Mouse (Mus musculus): ENCODE data around the gene Lrsam1. TPM values are rescaled to one million over a fixed set of nuclear protein-coding genes. Genes with fewer than 3 reads are reported as not detected.

The Lrsam1 gene
- total and polyA plus RNA-seq, 2 experiments from 2014 or later = 22.1 to 37.9 TPM

DNA sequence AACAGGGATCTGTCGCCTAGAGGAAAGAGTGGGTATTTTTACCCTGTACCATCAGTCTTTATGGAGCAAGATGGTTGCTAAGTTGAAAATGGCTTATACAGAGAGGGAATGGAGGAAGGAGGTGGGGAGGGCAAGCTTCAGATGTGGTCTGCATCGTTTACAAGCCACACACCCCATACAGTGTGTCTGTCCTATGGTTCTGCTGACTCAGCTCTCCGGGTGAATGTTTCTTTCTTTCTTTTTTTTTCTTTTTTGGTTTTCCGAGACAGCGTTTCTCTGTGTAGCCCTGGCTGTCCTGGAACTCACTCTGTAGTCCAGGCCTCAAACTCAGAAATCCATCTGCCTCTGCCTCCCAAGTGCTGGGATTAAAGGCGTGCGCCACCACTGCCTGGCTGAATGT, 40.2 kb downstream of the Lrsam1 start:
- ATAC-seq (no peak), DNase-seq (ENCODE audit: low spot score) (no peak)
- WGBS = 73% methylated on average over 7 of the region's 7 CpGs
- TF ChIP-seq CTCF (IDR thresholded peaks at IDR 0.05; ENCODE audit: low read depth) = no peak
- no peak overlapping the region for H3K4me2 ChIP-seq (ENCODE audit: low read depth, low read length)
- peaks cover 55% of the 10 kb centered on the region for H3K36me3 ChIP-seq (ENCODE audit: insufficient read depth, low read length)
- H3K27me3 ChIP-seq (ENCODE audit: insufficient read depth, low read length) = no peaks in the 10 kb centered on the region
- H3K4me3 ChIP-seq (ENCODE audit: low read length) = no peak overlapping the region
- no peak overlapping the region for H3K27ac ChIP-seq
- H3K4me1 ChIP-seq (ENCODE audit: insufficient read depth, low read length) = no peaks in the 10 kb centered on the region
- no peak overlapping the region for H3K9ac ChIP-seq (replicated peaks; ENCODE audit: low read length)
- H3K9me3 ChIP-seq (ENCODE audit: low read length) = no peaks in the 10 kb centered on the region

DNA sequence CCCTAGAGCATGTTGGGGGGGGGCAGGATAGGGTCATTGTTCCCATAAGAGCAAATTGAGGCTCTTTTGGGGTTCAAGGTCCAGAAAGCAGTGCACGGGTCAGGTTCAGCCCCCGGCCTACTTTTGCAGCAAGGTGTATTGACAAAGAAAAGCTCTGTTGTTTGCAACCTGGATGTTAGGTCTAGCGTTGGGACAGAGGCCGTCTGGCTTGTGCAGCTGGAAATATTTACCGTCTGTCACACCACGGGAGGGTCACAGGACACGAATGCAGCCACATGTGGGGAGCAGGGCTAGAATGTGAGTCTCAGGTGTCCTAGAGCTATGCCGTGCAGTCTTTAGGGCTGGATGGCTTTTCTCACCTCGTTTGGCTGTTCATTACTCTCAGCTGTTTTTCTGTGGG, 43.0 kb downstream of the Lrsam1 start:
- no peaks in the 10 kb centered on the region for H3K9me3 ChIP-seq (ENCODE audit: low read length)
- no peak overlapping the region for H3K27ac ChIP-seq
- H3K4me2 ChIP-seq (ENCODE audit: low read depth, low read length) = no peak overlapping the region
- no peak for TF ChIP-seq CTCF (IDR thresholded peaks at IDR 0.05; ENCODE audit: low read depth)
- no peaks in the 10 kb centered on the region for H3K4me1 ChIP-seq (ENCODE audit: insufficient read depth, low read length)
- peaks cover 39% of the 10 kb centered on the region for H3K36me3 ChIP-seq (ENCODE audit: insufficient read depth, low read length)
- H3K9ac ChIP-seq (replicated peaks; ENCODE audit: low read length) = no peak overlapping the region
- DNase-seq (ENCODE audit: low spot score) (no peak), ATAC-seq (no peak)
- 77% methylated on average over 9 of the region's 9 CpGs for WGBS
- H3K27me3 ChIP-seq (ENCODE audit: insufficient read depth, low read length) = no peaks in the 10 kb centered on the region
- H3K4me3 ChIP-seq (ENCODE audit: low read length) = no peak overlapping the region

DNA sequence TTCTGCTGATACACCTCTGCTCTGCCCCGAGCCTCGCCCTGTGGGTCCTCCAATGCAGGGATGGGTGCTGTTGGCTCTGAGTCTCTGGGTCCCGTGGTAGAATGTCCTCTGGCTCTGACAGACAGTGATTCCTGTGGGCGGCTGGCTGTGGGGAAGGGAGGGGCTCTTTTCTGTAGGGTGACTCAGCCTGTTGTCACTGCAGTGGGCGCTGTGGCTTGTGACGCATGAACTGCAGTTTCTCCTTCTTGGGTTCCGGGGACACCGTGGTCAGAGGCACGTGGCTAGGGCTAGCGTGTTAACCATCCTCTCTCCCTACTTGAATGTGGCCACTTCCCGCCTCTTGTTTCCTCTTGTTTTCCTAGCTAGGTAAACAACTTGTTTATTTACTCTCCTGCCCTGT, 43.9 kb downstream of the Lrsam1 start:
- Histone ChIP-seq H3K4me2 (ENCODE audit: low read depth, low read length) (no peak overlapping the region), H3K9ac (replicated peaks; ENCODE audit: low read length) (no peak overlapping the region), H3K4me3 (ENCODE audit: low read length) (no peak overlapping the region), H3K27me3 (ENCODE audit: insufficient read depth, low read length) (no peaks in the 10 kb centered on the region), H3K36me3 (ENCODE audit: insufficient read depth, low read length) (peaks cover 31% of the 10 kb centered on the region), H3K27ac (no peak overlapping the region), H3K4me1 (ENCODE audit: insufficient read depth, low read length) (no peaks in the 10 kb centered on the region), H3K9me3 (ENCODE audit: low read length) (no peaks in the 10 kb centered on the region)
- ATAC-seq = no peak
- no peak for TF ChIP-seq CTCF (IDR thresholded peaks at IDR 0.05; ENCODE audit: low read depth)
- DNase-seq (ENCODE audit: low spot score) = no peak
- WGBS = 76% methylated on average over 11 of the region's 11 CpGs

DNA sequence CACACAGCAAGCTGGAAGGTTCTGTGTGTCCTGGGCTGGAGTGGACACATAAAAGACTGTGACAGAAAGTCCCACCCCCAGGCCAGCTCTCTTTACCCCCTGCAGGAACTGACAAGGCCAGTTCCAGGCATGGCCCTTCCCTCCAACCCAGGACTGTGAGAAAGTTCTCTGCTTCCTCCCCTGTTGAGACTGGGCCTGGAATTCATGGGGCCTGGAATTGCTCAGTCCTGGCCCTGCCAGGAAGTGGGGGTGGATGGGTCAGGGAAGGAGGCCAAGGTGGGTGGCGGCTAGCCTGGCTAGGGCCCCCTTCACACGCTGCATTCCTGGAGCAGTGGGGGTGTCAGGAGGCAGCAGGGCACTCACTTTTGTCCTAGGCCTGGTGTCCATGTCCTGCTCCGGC, 46.5 kb downstream of the Lrsam1 start:
- Histone ChIP-seq H3K36me3 (ENCODE audit: insufficient read depth, low read length) (peaks cover 27% of the 10 kb centered on the region), H3K9me3 (ENCODE audit: low read length) (no peaks in the 10 kb centered on the region), H3K4me1 (ENCODE audit: insufficient read depth, low read length) (no peaks in the 10 kb centered on the region), H3K4me2 (ENCODE audit: low read depth, low read length) (no peak overlapping the region), H3K9ac (replicated peaks; ENCODE audit: low read length) (no peak overlapping the region), H3K27me3 (ENCODE audit: insufficient read depth, low read length) (no peaks in the 10 kb centered on the region), H3K27ac (peak overlapping the region; percentile 82; the same call in 1 of the 2 replicates), H3K4me3 (ENCODE audit: low read length) (no peak overlapping the region)
- peak; percentile 71 for DNase-seq (ENCODE audit: low spot score)
- 33% methylated on average over 3 of the region's 3 CpGs for WGBS
- ATAC-seq = peak; percentile 80
- no peak for TF ChIP-seq CTCF (IDR thresholded peaks at IDR 0.05; ENCODE audit: low read depth)

DNA sequence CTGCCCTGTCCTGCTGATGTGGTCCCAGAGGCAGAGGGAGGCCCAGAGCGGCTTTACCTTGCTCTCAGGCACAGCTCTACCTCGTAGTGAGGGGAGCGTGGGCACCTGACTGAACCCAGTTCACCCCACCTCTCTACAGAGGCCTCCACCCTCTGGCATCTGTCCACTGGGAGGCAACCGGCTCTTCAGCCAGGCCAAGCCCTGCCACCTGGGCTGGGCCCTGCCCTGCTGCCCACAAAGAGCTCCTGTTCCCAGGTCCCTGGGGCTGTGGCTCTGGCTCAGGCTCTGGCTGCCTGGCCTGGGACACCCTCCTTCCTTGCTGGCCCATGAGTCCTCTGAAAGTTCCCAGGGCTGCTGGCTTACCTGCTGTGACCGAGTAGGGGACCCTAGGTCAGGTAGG, 47.1 kb downstream of the Lrsam1 start:
- no peak for TF ChIP-seq CTCF (IDR thresholded peaks at IDR 0.05; ENCODE audit: low read depth)
- DNase-seq (ENCODE audit: low spot score) (no peak), ATAC-seq (peak; percentile 8; the same call in 1 of the 2 replicates)
- no peaks in the 10 kb centered on the region for H3K27me3 ChIP-seq (ENCODE audit: insufficient read depth, low read length)
- H3K36me3 ChIP-seq (ENCODE audit: insufficient read depth, low read length) = peaks cover 21% of the 10 kb centered on the region
- WGBS = 58% methylated on average over 5 of the region's 5 CpGs
- H3K9ac ChIP-seq (replicated peaks; ENCODE audit: low read length) = 0 out of 2 replicates have a peak overlapping the region, but pooled peaks have one; percentile 3
- no peak overlapping the region for H3K4me2 ChIP-seq (ENCODE audit: low read depth, low read length)
- H3K4me3 ChIP-seq (ENCODE audit: low read length) = no peak overlapping the region
- H3K27ac ChIP-seq = peak overlapping the region; percentile 82
- H3K4me1 ChIP-seq (ENCODE audit: insufficient read depth, low read length) = no peaks in the 10 kb centered on the region
- H3K9me3 ChIP-seq (ENCODE audit: low read length) = no peaks in the 10 kb centered on the region

DNA sequence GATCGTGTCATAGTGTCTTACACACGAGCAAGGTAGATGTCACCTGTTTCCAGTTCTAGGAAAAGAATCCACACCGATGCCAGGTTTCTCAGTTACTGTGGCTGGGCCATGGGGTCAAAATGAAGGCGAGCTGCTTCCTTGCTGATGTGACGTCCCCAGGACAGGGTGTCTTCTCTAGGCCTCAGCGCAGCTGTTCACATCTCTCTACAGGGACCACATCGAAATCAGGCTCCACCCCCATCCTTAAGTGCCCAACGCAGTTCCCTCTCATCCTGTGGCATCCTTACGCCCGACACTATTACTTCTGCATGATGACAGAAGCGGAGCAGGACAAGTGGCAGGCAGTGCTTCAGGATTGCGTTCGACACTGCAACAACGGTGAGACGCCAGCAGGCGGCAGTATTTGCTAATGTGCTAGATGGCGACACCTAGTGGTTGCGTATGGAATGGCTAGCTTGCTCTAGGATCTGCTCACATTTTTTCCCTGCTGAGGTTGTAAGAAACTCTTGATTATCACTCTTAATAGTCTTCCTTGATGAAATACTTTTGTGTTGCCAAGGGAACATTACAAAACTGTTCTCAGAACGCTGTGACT, 49.1 kb downstream of the Lrsam1 start:
- H3K4me3 ChIP-seq (ENCODE audit: low read length) = no peak overlapping the region
- H3K9ac ChIP-seq (replicated peaks; ENCODE audit: low read length) = no peak overlapping the region
- WGBS = 29% methylated on average over 19 of the region's 19 CpGs
- H3K4me1 ChIP-seq (ENCODE audit: insufficient read depth, low read length) = peaks cover 12% of the 10 kb centered on the region
- H3K4me2 ChIP-seq (ENCODE audit: low read depth, low read length) = no peak overlapping the region
- no peak overlapping the region for H3K27ac ChIP-seq
- H3K36me3 ChIP-seq (ENCODE audit: insufficient read depth, low read length) = peaks cover 15% of the 10 kb centered on the region
- H3K9me3 ChIP-seq (ENCODE audit: low read length) = no peaks in the 10 kb centered on the region
- peak; percentile 96 for DNase-seq (ENCODE audit: low spot score)
- peak; percentile 100 for TF ChIP-seq CTCF (IDR thresholded peaks at IDR 0.05; ENCODE audit: low read depth)
- H3K27me3 ChIP-seq (ENCODE audit: insufficient read depth, low read length) = no peaks in the 10 kb centered on the region
- peak; percentile 36 for ATAC-seq

DNA sequence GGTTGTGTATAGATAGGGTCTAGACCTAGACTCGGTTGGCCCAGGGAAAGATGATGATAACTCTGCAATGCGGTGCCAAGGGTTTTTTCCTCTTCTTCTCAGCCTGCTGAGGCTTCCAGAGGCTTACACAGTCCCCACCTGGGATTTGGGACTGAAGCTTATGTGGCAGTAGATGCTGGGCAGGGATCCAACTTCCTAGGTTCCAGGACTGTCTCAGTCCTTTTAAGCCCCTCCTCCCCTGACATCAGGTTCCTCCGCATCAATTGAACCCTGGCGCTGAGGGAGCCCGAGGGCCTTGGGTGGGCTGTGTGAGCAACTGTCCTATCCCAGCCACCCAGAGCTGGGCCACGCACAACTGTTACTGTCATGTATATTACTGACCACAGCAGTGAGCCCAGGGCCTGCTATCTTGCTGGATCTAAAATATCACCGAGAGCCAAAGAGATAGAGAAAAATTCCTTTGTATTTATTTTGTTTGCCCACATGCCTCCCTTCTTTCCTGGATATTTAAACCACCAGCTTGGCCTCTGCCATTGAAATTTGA, 49.7 kb downstream of the Lrsam1 start:
- Histone ChIP-seq H3K4me1 (ENCODE audit: insufficient read depth, low read length) (peaks cover 12% of the 10 kb centered on the region), H3K36me3 (ENCODE audit: insufficient read depth, low read length) (peaks cover 15% of the 10 kb centered on the region), H3K27ac (no peak overlapping the region), H3K4me2 (ENCODE audit: low read depth, low read length) (no peak overlapping the region), H3K9me3 (ENCODE audit: low read length) (no peaks in the 10 kb centered on the region), H3K27me3 (ENCODE audit: insufficient read depth, low read length) (no peaks in the 10 kb centered on the region), H3K9ac (replicated peaks; ENCODE audit: low read length) (no peak overlapping the region), H3K4me3 (ENCODE audit: low read length) (no peak overlapping the region)
- WGBS = 78% methylated on average over 7 of the region's 7 CpGs
- TF ChIP-seq CTCF (IDR thresholded peaks at IDR 0.05; ENCODE audit: low read depth) = no peak
- DNase-seq (ENCODE audit: low spot score) (peak; percentile 23), ATAC-seq (no peak)
